Mouse (Mus musculus) heart, embryonic 16.5 days (tissue): ENCODE measurements at regions not wholly inside any gene's neighbourhood (a gene's known extent, or its start where the extent isn't known, plus 50 kb on each side); places are given as distances from the start of the nearest gene placed in this dataset.

Experiments used
- ATAC-seq: fragments of 200-750 bp; cut with Nextera tagmentation; replicated peaks from 2 replicates; pipeline ENCODE4 v1.8.0; 2017; ENCODE audit warnings: moderate number of reproducible peaks; ENCODE audit not compliant: insufficient read depth, low FRiP score; ENCODE audit errors: extremely low read depth
- H3K27ac ChIP-seq: fragments of 300-500 bp; sonication (generic); 2 replicates; pipeline ENCODE4 v1.5.1; 2014; ENCODE audit warnings: mild to moderate bottlenecking, low read length, control low read depth, moderate library complexity
- H3K27me3 ChIP-seq: fragments of 300-500 bp; sonication (generic); 2 replicates; pipeline ENCODE4 v1.6.1; 2014; ENCODE audit warnings: low read length, mixed read lengths; ENCODE audit not compliant: control insufficient read depth, insufficient read depth
- H3K36me3 ChIP-seq: fragments of 300-500 bp; sonication (generic); 2 replicates; pipeline ENCODE4 v1.6.1; 2014; ENCODE audit not compliant: control insufficient read depth, insufficient read depth
- H3K4me1 ChIP-seq: fragments of 300-500 bp; sonication (generic); 2 replicates; pipeline ENCODE4 v1.6.1; 2014; ENCODE audit warnings: low read length, mixed read lengths; ENCODE audit not compliant: control insufficient read depth, insufficient read depth
- H3K4me2 ChIP-seq: fragments of 300-500 bp; sonication (generic); 2 replicates; pipeline ENCODE4 v1.6.1; 2014; ENCODE audit warnings: low read depth, mild to moderate bottlenecking, control low read depth, low read length
- H3K4me3 ChIP-seq: fragments of 300-500 bp; sonication (generic); 2 replicates; pipeline ENCODE4 v1.5.1; 2014; ENCODE audit warnings: mild to moderate bottlenecking, control low read depth, low read length
- H3K9ac ChIP-seq: fragments of 300-500 bp; sonication (generic); 2 replicates; pipeline ENCODE4 v1.6.1; 2014; ENCODE audit warnings: low read length, control low read depth
- H3K9me3 ChIP-seq: fragments of 300-500 bp; sonication (generic); replicated peaks from 2 replicates; pipeline ENCODE4 v1.6.1; 2016; ENCODE audit warnings: low read length; ENCODE audit not compliant: control insufficient read depth
- WGBS: fragments of 180-500 bp; shearing (Covaris S2); extraction: QIAGEN DNeasy Blood & Tissue Kit; methylation state at CpG from one replicate; pipeline ENCODE4 v1.1.7; 2014; 5-methylcytosine and 5-hydroxymethylcytosine counted together

GRCm38 (mm10) chr8:12004241-12004640 is 164.0 kb downstream of the Tex29 start:
- Histone ChIP-seq H3K27ac (no peak overlapping the region), H3K9ac (no peak overlapping the region), H3K4me1 (no peaks in the 10 kb centered on the region), H3K9me3 (no peaks in the 10 kb centered on the region), H3K4me2 (no peak overlapping the region), H3K4me3 (no peak overlapping the region), H3K27me3 (peaks cover 13% of the 10 kb centered on the region), H3K36me3 (no peaks in the 10 kb centered on the region)
- 74% methylated on average over 7 of the region's 7 CpGs for WGBS
- no peak for ATAC-seq

- WGBS: 88% methylated on average over 3 of the region's 3 CpGs
- Histone ChIP-seq H3K27ac (no peak overlapping the region), H3K4me1 (peaks cover 8% of the 10 kb centered on the region), H3K36me3 (no peaks in the 10 kb centered on the region), H3K4me2 (no peak overlapping the region), H3K9me3 (no peaks in the 10 kb centered on the region), H3K27me3 (no peaks in the 10 kb centered on the region), H3K9ac (no peak overlapping the region), H3K4me3 (no peak overlapping the region)
- ATAC-seq: no peak
These were observed 172.5 kb downstream of the Tex29 start for GRCm38 (mm10) chr8:12012769-12013168.

GRCm38 (mm10) chr8:12017750-12018149 is 177.5 kb downstream of the Tex29 start:
- WGBS: 46% methylated on average over 7 of the region's 7 CpGs

GRCm38 (mm10) chr8:12019272-12019671 is 179.0 kb downstream of the Tex29 start:
- WGBS: 91% methylated on average over 9 of the region's 9 CpGs
- no peaks in the 10 kb centered on the region for H3K4me1 ChIP-seq
- ATAC-seq: no peak

More at GRCm38 (mm10) chr8:12017750-12018149, 177.5 kb downstream of the Tex29 start:
- Histone ChIP-seq H3K4me3 (no peak overlapping the region), H3K27me3 (no peaks in the 10 kb centered on the region), H3K9me3 (no peaks in the 10 kb centered on the region), H3K9ac (no peak overlapping the region), H3K27ac (no peak overlapping the region), H3K4me2 (no peak overlapping the region), H3K36me3 (no peaks in the 10 kb centered on the region), H3K4me1 (no peaks in the 10 kb centered on the region)
- no peak for ATAC-seq

GRCm38 (mm10) chr8:12023669-12024390 is 183.6 kb downstream of the Tex29 start:
- Histone ChIP-seq H3K36me3 (no peaks in the 10 kb centered on the region), H3K27ac (no peak overlapping the region), H3K4me2 (no peak overlapping the region), H3K27me3 (no peaks in the 10 kb centered on the region), H3K4me1 (no peaks in the 10 kb centered on the region), H3K9ac (no peak overlapping the region), H3K4me3 (no peak overlapping the region), H3K9me3 (peaks cover 8% of the 10 kb centered on the region)
- no peak for ATAC-seq
- 64% methylated on average over 4 of the region's 4 CpGs for WGBS

More at GRCm38 (mm10) chr8:12019272-12019671, 179.0 kb downstream of the Tex29 start:
- H3K27me3 ChIP-seq: no peaks in the 10 kb centered on the region
- no peak overlapping the region for H3K9ac ChIP-seq
- H3K27ac ChIP-seq: no peak overlapping the region
- no peaks in the 10 kb centered on the region for H3K36me3 ChIP-seq
- peaks cover under 1% of the 10 kb centered on the region; the same call in 1 of the 2 replicates for H3K9me3 ChIP-seq
- no peak overlapping the region for H3K4me2 ChIP-seq
- no peak overlapping the region for H3K4me3 ChIP-seq

- ATAC-seq: no peak
These were observed 190.3 kb downstream of the Tex29 start for GRCm38 (mm10) chr8:12030363-12031116.

GRCm38 (mm10) chr8:12031796-12032195 is 191.5 kb downstream of the Tex29 start:
- ATAC-seq: no peak; the same call in 1 of the 2 replicates
- 17% methylated on average over 3 of the region's 3 CpGs for WGBS
- H3K9ac ChIP-seq: no peak overlapping the region
- H3K4me2 ChIP-seq: no peak overlapping the region
- 0 out of 2 replicates have a peak, but pooled peaks cover 2% of the 10 kb centered on the region for H3K9me3 ChIP-seq
- H3K27me3 ChIP-seq: no peaks in the 10 kb centered on the region
- H3K4me3 ChIP-seq: no peak overlapping the region
- no peak overlapping the region for H3K27ac ChIP-seq
- H3K36me3 ChIP-seq: no peaks in the 10 kb centered on the region
- H3K4me1 ChIP-seq: peaks cover 12% of the 10 kb centered on the region

More at GRCm38 (mm10) chr8:12030363-12031116, 190.3 kb downstream of the Tex29 start:
- 67% methylated on average over 22 of the region's 22 CpGs for WGBS
- H3K4me2 ChIP-seq: no peak overlapping the region
- H3K36me3 ChIP-seq: no peaks in the 10 kb centered on the region
- no peaks in the 10 kb centered on the region for H3K27me3 ChIP-seq
- no peak overlapping the region for H3K9ac ChIP-seq
- H3K9me3 ChIP-seq: 0 out of 2 replicates have a peak, but pooled peaks cover 2% of the 10 kb centered on the region
- H3K4me3 ChIP-seq: no peak overlapping the region
- no peak overlapping the region for H3K27ac ChIP-seq
- peaks cover 12% of the 10 kb centered on the region for H3K4me1 ChIP-seq

- Histone ChIP-seq H3K9me3 (0 out of 2 replicates have a peak, but pooled peaks cover 2% of the 10 kb centered on the region), H3K4me1 (peaks cover 12% of the 10 kb centered on the region), H3K27ac (no peak overlapping the region), H3K27me3 (no peaks in the 10 kb centered on the region), H3K36me3 (no peaks in the 10 kb centered on the region), H3K4me2 (no peak overlapping the region), H3K9ac (no peak overlapping the region), H3K4me3 (no peak overlapping the region)
- WGBS: 61% methylated on average over 3 of the region's 3 CpGs
- no peak for ATAC-seq
These were observed 192.1 kb downstream of the Tex29 start for GRCm38 (mm10) chr8:12032386-12032785.

- H3K27ac ChIP-seq: no peak overlapping the region
- peaks cover 12% of the 10 kb centered on the region for H3K4me1 ChIP-seq
- H3K36me3 ChIP-seq: no peaks in the 10 kb centered on the region
- ATAC-seq: no peak
- no peak overlapping the region for H3K9ac ChIP-seq
- H3K4me2 ChIP-seq: no peak overlapping the region
- no peaks in the 10 kb centered on the region for H3K27me3 ChIP-seq
- WGBS: 83% methylated on average over 3 of the region's 3 CpGs
- no peaks in the 10 kb centered on the region for H3K9me3 ChIP-seq
- no peak overlapping the region for H3K4me3 ChIP-seq
These were observed 196.1 kb downstream of the Tex29 start for GRCm38 (mm10) chr8:12036349-12036748.
